Mouse (Mus musculus) cerebellum, adult 2 months (tissue): ENCODE data around the gene Akr1b10. TPM values are rescaled to one million over a fixed set of nuclear protein-coding genes. Genes with fewer than 3 reads are reported as not detected.

ENCODE experiments used
- DNase-seq, 2 experiments: peaks; one replicate each; pipeline ENCODE4 v3.0.0; 2021
- H3K27ac ChIP-seq: fragments of 200-500 bp; 2 replicates; pipeline ENCODE4 v1.5.1; 2012; ENCODE audit warnings: low read length, control low read depth, inconsistent platforms; ENCODE audit not compliant: insufficient read depth
- H3K27me3 ChIP-seq: fragments of 200-500 bp; 2 replicates; pipeline ENCODE4 v1.6.1; 2012; ENCODE audit warnings: inconsistent platforms, mild to moderate bottlenecking, low read length, moderate library complexity; ENCODE audit not compliant: control insufficient read depth, insufficient read depth
- H3K4me1 ChIP-seq: fragments of 200-500 bp; 2 replicates; pipeline ENCODE4 v1.6.1; 2011; ENCODE audit warnings: low read length; ENCODE audit not compliant: control insufficient read depth, insufficient read depth
- H3K4me3 ChIP-seq: fragments of 200-500 bp; replicated peaks from 2 replicates; pipeline ENCODE3; 2011; ENCODE audit warnings: mild to moderate bottlenecking, low read depth, low read length, control low read depth; ENCODE audit not compliant: insufficient read depth
- CTCF ChIP-seq: fragments of 200-500 bp; IDR thresholded peaks from 2 replicates; pipeline ENCODE4 v1.5.1; 2011; ENCODE audit warnings: low read depth, mild to moderate bottlenecking, control low read depth, low read length, moderate library complexity, borderline replicate concordance; ENCODE audit not compliant: insufficient read depth
- POLR2A ChIP-seq: fragments of 200-500 bp; IDR thresholded peaks from 2 replicates; pipeline ENCODE4 v1.6.1; 2011; ENCODE audit warnings: low read length, control low read depth, borderline replicate concordance; ENCODE audit not compliant: insufficient read depth
- WGBS: fragments of 180-500 bp; shearing (Covaris S2); methylation state at CpG from one replicate; pipeline ENCODE4 v1.1.7; 2018; 5-methylcytosine and 5-hydroxymethylcytosine counted together
- polyA plus RNA-seq: library from polyadenylated mRNA; depleted of rRNA; stranded (reverse); fragments of >200 nt; gene quantifications from 2 replicates; pipeline ENCODE4 v1.2.3, GENCODE M21; 2012; rRNA removed

Gene Akr1b10
- polyA plus RNA-seq, 1 experiment: 45.4 TPM

DNA sequence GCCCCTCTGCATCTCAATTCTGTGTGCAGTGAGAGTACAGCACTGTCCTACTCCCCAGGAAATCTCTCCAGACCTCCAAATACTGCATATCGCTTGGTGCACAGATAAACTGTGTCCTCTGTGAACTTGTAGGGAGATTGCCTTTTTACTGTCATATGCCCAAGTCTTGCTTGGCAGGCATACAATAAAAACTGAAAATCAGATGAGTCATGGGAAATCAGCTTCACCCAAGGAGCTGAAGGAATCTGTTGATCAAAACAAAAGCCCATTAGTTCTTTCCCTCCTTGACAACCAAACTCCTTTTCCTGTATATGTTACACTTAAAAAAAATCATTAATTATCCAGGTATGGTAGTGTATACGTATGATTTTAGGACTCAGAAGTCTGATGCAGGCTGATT, 59.8 kb downstream of the Akr1b10 start:
- Histone ChIP-seq H3K27me3 (no peaks in the 10 kb centered on the region), H3K4me1 (no peaks in the 10 kb centered on the region), H3K4me3 (no peak overlapping the region), H3K27ac (no peak overlapping the region)
- WGBS: 53% methylated on average over 2 of the region's 2 CpGs
- DNase-seq: peak in 1 of 2 experiments; percentile 8
- TF ChIP-seq POLR2A (no peak), CTCF (no peak)

Other genes starting within 250 kb of the Akr1b10 start
- gene Slc35b4, start 207.1 kb upstream of the Akr1b10 start, polyA plus RNA-seq: 45.8 and 46.4 TPM in 2 replicates
- gene Akr1b3, start 66.7 kb upstream of the Akr1b10 start, polyA plus RNA-seq: 72.7 and 73.5 TPM in 2 replicates
- gene Akr1b8, start 30.1 kb upstream of the Akr1b10 start, polyA plus RNA-seq: 1.6 TPM in 2 replicates
- 1.7 and 1.9 TPM in 2 replicates for gene Akr1b7, start 28.1 kb downstream of the Akr1b10 start, polyA plus RNA-seq
- gene Bpgm, start 92.0 kb downstream of the Akr1b10 start, polyA plus RNA-seq: 101 and 117 TPM in 2 replicates
- gene Cald1, start 214.3 kb downstream of the Akr1b10 start, polyA plus RNA-seq: 30.7 and 33.9 TPM in 2 replicates